Mouse (Mus musculus): ENCODE results near the gene Faf2. TPM values are rescaled to one million over a fixed set of nuclear protein-coding genes. Genes with fewer than 3 reads are reported as not detected.

Gene Faf2
- polyA plus RNA-seq, 1 experiment = 27.9 TPM

- peak; percentile 71 for DNase-seq
- Histone ChIP-seq H3K4me3 (ENCODE audit: insufficient read depth, low read depth, low read length) (no peak overlapping the region), H3K27me3 (replicated peaks; ENCODE audit: control insufficient read depth, insufficient read depth, low read length) (no peaks in the 10 kb centered on the region), H3K4me1 (ENCODE audit: control insufficient read depth, insufficient read depth, low read length) (peaks cover 25% of the 10 kb centered on the region), H3K27ac (ENCODE audit: insufficient read depth, low read depth, low read length) (no peak overlapping the region), H3K36me3 (ENCODE audit: control insufficient read depth, insufficient read depth, low read length) (peaks cover 12% of the 10 kb centered on the region)
- 32% methylated on average over 2 of the region's 2 CpGs for WGBS
- TF ChIP-seq CTCF (conservative IDR thresholded peaks at IDR 0.05; ENCODE audit: insufficient read depth, insufficient read length, low read depth, low read length) (peak; percentile 89), POLR2A (IDR thresholded peaks at IDR 0.05; ENCODE audit: low read depth, low read length) (no peak)
These were observed 63.6 kb downstream of the Faf2 start for GRCm38 (mm10) chr13:54685174-54685573.

GRCm38 (mm10) chr13:54686139-54687053 is 64.8 kb downstream of the Faf2 start:
- TF ChIP-seq CTCF (conservative IDR thresholded peaks at IDR 0.05; ENCODE audit: insufficient read depth, insufficient read length, low read depth, low read length) = no peak
- TF ChIP-seq POLR2A (IDR thresholded peaks at IDR 0.05; ENCODE audit: low read depth, low read length) = no peak
- Histone ChIP-seq H3K27me3 (replicated peaks; ENCODE audit: control insufficient read depth, insufficient read depth, low read length) (no peaks in the 10 kb centered on the region), H3K36me3 (ENCODE audit: control insufficient read depth, insufficient read depth, low read length) (peaks cover 12% of the 10 kb centered on the region; the same call in 1 of the 2 replicates), H3K4me3 (ENCODE audit: insufficient read depth, low read depth, low read length) (peak overlapping the region; percentile 83), H3K27ac (ENCODE audit: insufficient read depth, low read depth, low read length) (peak overlapping the region; percentile 94), H3K4me1 (ENCODE audit: control insufficient read depth, insufficient read depth, low read length) (peaks cover 25% of the 10 kb centered on the region)
- no peak for DNase-seq
- 5% methylated on average over 19 of the region's 19 CpGs for WGBS

- TF ChIP-seq CTCF (conservative IDR thresholded peaks at IDR 0.05; ENCODE audit: insufficient read depth, insufficient read length, low read depth, low read length) (no peak), POLR2A (IDR thresholded peaks at IDR 0.05; ENCODE audit: low read depth, low read length) (no peak)
- H3K4me1 ChIP-seq (ENCODE audit: control insufficient read depth, insufficient read depth, low read length) = peaks cover 28% of the 10 kb centered on the region
- H3K27me3 ChIP-seq (replicated peaks; ENCODE audit: control insufficient read depth, insufficient read depth, low read length) = no peaks in the 10 kb centered on the region
- H3K4me3 ChIP-seq (ENCODE audit: insufficient read depth, low read depth, low read length) = peak overlapping the region; percentile 83
- H3K27ac ChIP-seq (ENCODE audit: insufficient read depth, low read depth, low read length) = peak overlapping the region; percentile 94
- peaks cover 7% of the 10 kb centered on the region; the same call in 1 of the 2 replicates for H3K36me3 ChIP-seq (ENCODE audit: control insufficient read depth, insufficient read depth, low read length)
- DNase-seq = peak; percentile 88
- under 1% methylated on average over 35 of the region's 35 CpGs for WGBS
These were observed 65.5 kb downstream of the Faf2 start for GRCm38 (mm10) chr13:54687096-54687495.

GRCm38 (mm10) chr13:54687575-54688424 is 66.2 kb downstream of the Faf2 start:
- TF ChIP-seq POLR2A (IDR thresholded peaks at IDR 0.05; ENCODE audit: low read depth, low read length) (peak; percentile 78), CTCF (conservative IDR thresholded peaks at IDR 0.05; ENCODE audit: insufficient read depth, insufficient read length, low read depth, low read length) (no peak)
- Histone ChIP-seq H3K27ac (ENCODE audit: insufficient read depth, low read depth, low read length) (peak overlapping the region; percentile 96), H3K4me3 (ENCODE audit: insufficient read depth, low read depth, low read length) (peak overlapping the region; percentile 83), H3K36me3 (ENCODE audit: control insufficient read depth, insufficient read depth, low read length) (0 out of 2 replicates have a peak, but pooled peaks cover 3% of the 10 kb centered on the region), H3K4me1 (ENCODE audit: control insufficient read depth, insufficient read depth, low read length) (peaks cover 34% of the 10 kb centered on the region), H3K27me3 (replicated peaks; ENCODE audit: control insufficient read depth, insufficient read depth, low read length) (no peaks in the 10 kb centered on the region)
- 1% methylated on average over 82 of the region's 82 CpGs for WGBS
- peak; percentile 99 for DNase-seq

- Histone ChIP-seq H3K4me1 (ENCODE audit: control insufficient read depth, insufficient read depth, low read length) (peaks cover 27% of the 10 kb centered on the region), H3K27me3 (replicated peaks; ENCODE audit: control insufficient read depth, insufficient read depth, low read length) (no peaks in the 10 kb centered on the region), H3K4me3 (ENCODE audit: insufficient read depth, low read depth, low read length) (no peak overlapping the region), H3K27ac (ENCODE audit: insufficient read depth, low read depth, low read length) (no peak overlapping the region), H3K36me3 (ENCODE audit: control insufficient read depth, insufficient read depth, low read length) (no peaks in the 10 kb centered on the region)
- TF ChIP-seq POLR2A (IDR thresholded peaks at IDR 0.05; ENCODE audit: low read depth, low read length) (no peak), CTCF (conservative IDR thresholded peaks at IDR 0.05; ENCODE audit: insufficient read depth, insufficient read length, low read depth, low read length) (no peak)
- DNase-seq = no peak
- WGBS = 88% methylated on average over 8 of the region's 8 CpGs
These were observed 68.7 kb downstream of the Faf2 start for GRCm38 (mm10) chr13:54690151-54690740.

- Histone ChIP-seq H3K36me3 (ENCODE audit: control insufficient read depth, insufficient read depth, low read length) (no peaks in the 10 kb centered on the region), H3K4me1 (ENCODE audit: control insufficient read depth, insufficient read depth, low read length) (peaks cover 13% of the 10 kb centered on the region; the same call in 1 of the 2 replicates), H3K27ac (ENCODE audit: insufficient read depth, low read depth, low read length) (no peak overlapping the region), H3K4me3 (ENCODE audit: insufficient read depth, low read depth, low read length) (no peak overlapping the region), H3K27me3 (replicated peaks; ENCODE audit: control insufficient read depth, insufficient read depth, low read length) (no peaks in the 10 kb centered on the region)
- DNase-seq = peak; percentile 14
- TF ChIP-seq POLR2A (IDR thresholded peaks at IDR 0.05; ENCODE audit: low read depth, low read length) (no peak), CTCF (conservative IDR thresholded peaks at IDR 0.05; ENCODE audit: insufficient read depth, insufficient read length, low read depth, low read length) (no peak)
These were observed 70.2 kb downstream of the Faf2 start for GRCm38 (mm10) chr13:54691737-54692136.
